Comparison of ENCODE assay signal across 14 mouse cellular contexts in genomic region chr11:11888727-11889126, GRCm38 (mm10). TPM values are rescaled to one million over a fixed set of nuclear protein-coding genes. Genes with fewer than 3 reads are reported as not detected.
A peak's percentile ranks its signal among the peaks of the same experiment; 100 is the strongest.
DNase-seq lines count a peak whose midpoint lies in the region; ATAC-seq and TF ChIP-seq lines count a peak whose summit lies in the region.
"Had no signal": no experiment of that assay in that cellular context is flagged by ENCODE, and none has a peak within 500 bp of the region (broad histone marks: within the 10 kb centered on the region; RNA-seq: fewer than 3 reads in every experiment).

No protein-coding gene starts in this region.

- peak overlapping the region; percentile 17 for H3K4me2 ChIP-seq in heart, postnatal 0 days (ENCODE audit: low read depth, low read length)
- H3K4me2 ChIP-seq in midbrain, embryonic 16.5 days (ENCODE audit: low read length) = no peak overlapping the region
- no peak overlapping the region for H3K4me2 ChIP-seq in midbrain, postnatal 0 days (ENCODE audit: low read depth, low read length, poor library complexity, severe bottlenecking)
- no peak overlapping the region for H3K4me2 ChIP-seq in intestine, embryonic 16.5 days (ENCODE audit: low read depth, low read length)
- no peak overlapping the region for H3K4me2 ChIP-seq in stomach, embryonic 16.5 days (ENCODE audit: low read depth, low read length)
- H3K4me2 ChIP-seq: embryonic facial prominence, embryonic 13.5 days; forebrain, embryonic 12.5 days; limb, embryonic 12.5 days had no signal

- TF ChIP-seq CTCF in heart, postnatal 0 days (IDR thresholded peaks at IDR 0.05; ENCODE audit: low read depth) = no peak
- TF ChIP-seq CTCF in midbrain, postnatal 0 days (IDR thresholded peaks at IDR 0.05) = no peak

- TF ChIP-seq EP300 in heart, postnatal 0 days (IDR thresholded peaks at IDR 0.05; ENCODE audit: low read depth) = no peak

- peak overlapping the region; percentile 6; the same call in 1 of the 2 replicates for H3K9ac ChIP-seq in heart, postnatal 0 days (replicated peaks; ENCODE audit: low read depth, low read length)
- H3K9ac ChIP-seq in midbrain, embryonic 16.5 days (ENCODE audit: low read depth, low read length) = no peak overlapping the region
- no peak overlapping the region for H3K9ac ChIP-seq in midbrain, postnatal 0 days (replicated peaks; ENCODE audit: low read length, poor library complexity, severe bottlenecking)
- no peak overlapping the region for H3K9ac ChIP-seq in intestine, embryonic 16.5 days (ENCODE audit: low read depth, low read length)
- no peak overlapping the region for H3K9ac ChIP-seq in stomach, embryonic 16.5 days (ENCODE audit: low read length)
- H3K9ac ChIP-seq: embryonic facial prominence, embryonic 13.5 days; forebrain, embryonic 12.5 days; limb, embryonic 12.5 days had no signal

- no peaks in the 10 kb centered on the region for H3K36me3 ChIP-seq in heart, postnatal 0 days (replicated peaks; ENCODE audit: control insufficient read depth, insufficient read depth, low read length)
- no peaks in the 10 kb centered on the region for H3K36me3 ChIP-seq in midbrain, embryonic 16.5 days (ENCODE audit: control insufficient read depth, insufficient read depth, low read length)
- H3K36me3 ChIP-seq in midbrain, postnatal 0 days (ENCODE audit: insufficient read depth, low read length) = no peaks in the 10 kb centered on the region
- no peaks in the 10 kb centered on the region for H3K36me3 ChIP-seq in intestine, embryonic 16.5 days (ENCODE audit: control insufficient read depth, insufficient read depth, low read length)
- no peaks in the 10 kb centered on the region for H3K36me3 ChIP-seq in stomach, embryonic 16.5 days (ENCODE audit: control insufficient read depth, insufficient read depth, low read length)
- H3K36me3 ChIP-seq: embryonic facial prominence, embryonic 13.5 days; forebrain, embryonic 12.5 days; limb, embryonic 12.5 days had no signal

- intact Hi-C loops in heart, postnatal 25 days (cut with DNase I) = no loop called here

- H3K9me3 ChIP-seq in heart, postnatal 0 days (replicated peaks; ENCODE audit: control insufficient read depth, low read length) = no peaks in the 10 kb centered on the region
- H3K9me3 ChIP-seq in midbrain, embryonic 16.5 days (replicated peaks; ENCODE audit: control insufficient read depth, low read length, poor library complexity, severe bottlenecking) = no peaks in the 10 kb centered on the region
- no peaks in the 10 kb centered on the region for H3K9me3 ChIP-seq in midbrain, postnatal 0 days (ENCODE audit: low read length)
- no peaks in the 10 kb centered on the region for H3K9me3 ChIP-seq in intestine, embryonic 16.5 days (ENCODE audit: control insufficient read depth, low read length)
- peaks cover 3% of the 10 kb centered on the region; the same call in 1 of the 2 replicates for H3K9me3 ChIP-seq in stomach, embryonic 16.5 days (replicated peaks; ENCODE audit: control insufficient read depth, low read length)
- H3K9me3 ChIP-seq: embryonic facial prominence, embryonic 13.5 days; forebrain, embryonic 12.5 days; limb, embryonic 12.5 days had no signal

- no peak for DNase-seq in heart, postnatal 0 days (ENCODE audit: low spot score)
- DNase-seq in heart, postnatal 25 days (ENCODE audit: low spot score) = no peak
- DNase-seq in midbrain, postnatal 0 days (ENCODE audit: low spot score) = no peak
- DNase-seq in frontal cortex, postnatal 10 days (ENCODE audit: low spot score in 2 of 2) = no peak
- DNase-seq: adrenal gland, postnatal 25 days; cerebellum, postnatal 36 days; gastrocnemius, postnatal 14 days had no signal

- 53% methylated on average over 3 of the region's 3 CpGs for WGBS in heart, postnatal 0 days
- 86% methylated on average over 3 of the region's 3 CpGs for WGBS in midbrain, embryonic 16.5 days
- 81% methylated on average over 3 of the region's 3 CpGs for WGBS in midbrain, postnatal 0 days
- WGBS in intestine, embryonic 16.5 days = 50% methylated on average over 3 of the region's 3 CpGs
- 60% methylated on average over 3 of the region's 3 CpGs for WGBS in stomach, embryonic 16.5 days

- H3K27me3 ChIP-seq in heart, postnatal 0 days (ENCODE audit: control insufficient read depth, insufficient read depth, low read length) = no peaks in the 10 kb centered on the region
- no peaks in the 10 kb centered on the region for H3K27me3 ChIP-seq in midbrain, embryonic 16.5 days (ENCODE audit: control insufficient read depth, insufficient read depth, low read depth, low read length)
- no peaks in the 10 kb centered on the region for H3K27me3 ChIP-seq in midbrain, postnatal 0 days (ENCODE audit: insufficient read depth, low read length)
- no peaks in the 10 kb centered on the region for H3K27me3 ChIP-seq in intestine, embryonic 16.5 days (replicated peaks; ENCODE audit: control insufficient read depth, insufficient read depth, low read length)
- H3K27me3 ChIP-seq in stomach, embryonic 16.5 days (ENCODE audit: control insufficient read depth, insufficient read depth, low read length) = no peaks in the 10 kb centered on the region
- H3K27me3 ChIP-seq: embryonic facial prominence, embryonic 13.5 days; forebrain, embryonic 12.5 days; limb, embryonic 12.5 days had no signal

- no peak for ATAC-seq in heart, postnatal 0 days (ENCODE audit: insufficient read depth, low read depth)
- no peak for ATAC-seq in midbrain, embryonic 16.5 days
- ATAC-seq in midbrain, postnatal 0 days (ENCODE audit: low FRiP score) = no peak
- ATAC-seq in intestine, embryonic 16.5 days = no peak
- ATAC-seq in stomach, embryonic 16.5 days (ENCODE audit: insufficient read depth, low FRiP score) = no peak
- ATAC-seq: hindbrain, embryonic 16.5 days had no signal

- H3K27ac ChIP-seq in heart, postnatal 0 days (ENCODE audit: low read depth) = peak overlapping the region; percentile 58
- 0 out of 2 replicates have a peak overlapping the region, but pooled peaks have one; percentile 14 for H3K27ac ChIP-seq in midbrain, embryonic 16.5 days (ENCODE audit: low read length)
- H3K27ac ChIP-seq in midbrain, postnatal 0 days (ENCODE audit: low read depth, low read length) = no peak overlapping the region
- H3K27ac ChIP-seq in intestine, embryonic 16.5 days (ENCODE audit: low read length) = 0 out of 2 replicates have a peak overlapping the region, but pooled peaks have one; percentile 3
- H3K27ac ChIP-seq in stomach, embryonic 16.5 days (ENCODE audit: low read length) = peak overlapping the region; percentile 4; the same call in 1 of the 2 replicates
- H3K27ac ChIP-seq: embryonic facial prominence, embryonic 13.5 days; forebrain, embryonic 12.5 days; limb, embryonic 12.5 days had no signal

- H3K4me3 ChIP-seq in heart, postnatal 0 days (ENCODE audit: low read depth, low read length) = peak overlapping the region; percentile 16
- no peak overlapping the region for H3K4me3 ChIP-seq in midbrain, embryonic 16.5 days (ENCODE audit: low read depth, low read length)
- H3K4me3 ChIP-seq in midbrain, postnatal 0 days (ENCODE audit: low read depth, low read length) = no peak overlapping the region
- H3K4me3 ChIP-seq in intestine, embryonic 16.5 days (ENCODE audit: low read length) = no peak overlapping the region
- H3K4me3 ChIP-seq in stomach, embryonic 16.5 days (replicated peaks; ENCODE audit: low read length) = no peak overlapping the region
- H3K4me3 ChIP-seq: embryonic facial prominence, embryonic 13.5 days; forebrain, embryonic 12.5 days; limb, embryonic 12.5 days had no signal

- H3K4me1 ChIP-seq in heart, postnatal 0 days (ENCODE audit: control insufficient read depth, insufficient read depth) = peaks cover 7% of the 10 kb centered on the region; the same call in 1 of the 2 replicates
- peaks cover 8% of the 10 kb centered on the region for H3K4me1 ChIP-seq in midbrain, embryonic 16.5 days (ENCODE audit: control insufficient read depth, insufficient read depth, low read length)
- 0 out of 2 replicates have a peak, but pooled peaks cover 4% of the 10 kb centered on the region for H3K4me1 ChIP-seq in midbrain, postnatal 0 days (ENCODE audit: insufficient read depth, low read length)
- H3K4me1 ChIP-seq in intestine, embryonic 16.5 days (ENCODE audit: control insufficient read depth, insufficient read depth, low read length) = peaks cover 43% of the 10 kb centered on the region
- H3K4me1 ChIP-seq in stomach, embryonic 16.5 days (ENCODE audit: control insufficient read depth, insufficient read depth, low read length) = peaks cover 23% of the 10 kb centered on the region

RNA-seq across cellular contexts. Expression of gene Ddc, which starts 9.2 kb away (rescaled TPM):
- total RNA-seq in heart, postnatal 0 days (2014; rRNA removed; ENCODE audit: low replicate concordance) = 248 and 309 TPM in 2 replicates
- 129 and 140 TPM in 2 replicates for polyA plus RNA-seq in heart, postnatal 0 days (2015; fragmentation: Nextera tagmentation; extraction: Ambion mirVana)
- total RNA-seq in heart, postnatal 25 days (2021) = 1 to 10 TPM; 2.5 TPM
- polyA plus RNA-seq in midbrain, embryonic 16.5 days (2015; fragmentation: Nextera tagmentation; extraction: Ambion mirVana) = 18.4 and 21.7 TPM in 2 replicates
- 27.4 and 35.0 TPM in 2 replicates for total RNA-seq in midbrain, postnatal 0 days (2014; rRNA removed)
- polyA plus RNA-seq in midbrain, postnatal 0 days (2015; fragmentation: Nextera tagmentation; extraction: Ambion mirVana) = 23.0 and 23.4 TPM in 2 replicates
- polyA plus RNA-seq in intestine, embryonic 16.5 days (2015; fragmentation: Nextera tagmentation; extraction: Ambion mirVana) = 44.0 and 44.7 TPM in 2 replicates
- polyA plus RNA-seq in stomach, embryonic 16.5 days (2015; fragmentation: Nextera tagmentation; extraction: Ambion mirVana) = 48.7 and 49.1 TPM in 2 replicates
